Mouse (Mus musculus) small intestine, adult 2 months (tissue): ENCODE results near the gene Polr3gl. TPM values are rescaled to one million over a fixed set of nuclear protein-coding genes. Genes with fewer than 3 reads are reported as not detected.
"Not testable (repeated sequence)": the region's sequence is repeated elsewhere in the genome, so short reads cannot be mapped to it uniquely, and the experiment has no call there.

Experiments
- H3K27ac ChIP-seq: fragments of 200-500 bp; 2 replicates; pipeline ENCODE4 v1.5.1; 2012; ENCODE audit warnings: low read depth, low read length, control low read depth, inconsistent platforms; ENCODE audit not compliant: insufficient read depth
- H3K27me3 ChIP-seq: fragments of 200-500 bp; 2 replicates; pipeline ENCODE4 v1.6.1; 2012; ENCODE audit warnings: mild to moderate bottlenecking, moderate library complexity, low read length, inconsistent platforms; ENCODE audit not compliant: control insufficient read depth, insufficient read depth
- H3K36me3 ChIP-seq: fragments of 200-500 bp; 2 replicates; pipeline ENCODE4 v1.6.1; 2012; ENCODE audit warnings: mild to moderate bottlenecking, low read length, control low read depth, inconsistent platforms; ENCODE audit not compliant: control insufficient read depth, insufficient read depth
- H3K4me1 ChIP-seq: fragments of 200-500 bp; 2 replicates; pipeline ENCODE4 v1.6.1; 2012; ENCODE audit warnings: low read length, inconsistent platforms, mixed read lengths; ENCODE audit not compliant: control insufficient read depth, insufficient read depth, insufficient read length
- H3K4me3 ChIP-seq: fragments of 200-500 bp; 2 replicates; pipeline ENCODE4 v1.5.1; 2012; ENCODE audit warnings: low read depth, mild to moderate bottlenecking, control low read depth, inconsistent platforms, low read length, moderate library complexity
- CTCF ChIP-seq: fragments of 200-500 bp; IDR thresholded peaks from 2 replicates; pipeline ENCODE4 v1.5.1; 2012; ENCODE audit warnings: low read depth, mild to moderate bottlenecking, control low read depth, inconsistent platforms, low read length, moderate library complexity, mixed read lengths; ENCODE audit not compliant: insufficient replicate concordance, insufficient read length; ENCODE audit errors: extremely low read depth
- POLR2A ChIP-seq: fragments of 200-500 bp; IDR thresholded peaks from 2 replicates; pipeline ENCODE4 v1.6.1; 2012; ENCODE audit warnings: low read depth, mild to moderate bottlenecking, control low read depth, inconsistent platforms, low read length, moderate library complexity
- WGBS: fragments of 180-500 bp; shearing (Covaris S2); methylation state at CpG from one replicate; pipeline ENCODE4 v1.1.7; 2018; 5-methylcytosine and 5-hydroxymethylcytosine counted together
- polyA plus RNA-seq: library from polyadenylated mRNA; depleted of rRNA; stranded (reverse); fragments of >200 nt; gene quantifications from 2 replicates; pipeline ENCODE4 v1.2.3, GENCODE M21; 2012

Polr3gl gene
- polyA plus RNA-seq, 1 experiment, result 7.9 TPM

- Histone ChIP-seq H3K27ac (no peak overlapping the region), H3K4me3 (no peak overlapping the region), H3K36me3 (peaks cover 11% of the 10 kb centered on the region), H3K4me1 (peaks cover 4% of the 10 kb centered on the region; the same call in 1 of the 2 replicates), H3K27me3 (no peaks in the 10 kb centered on the region)
- no peak for TF ChIP-seq POLR2A
- TF ChIP-seq CTCF, result no peak
Measured at GRCm38 (mm10) chr3:96632058-96632457, 38.1 kb upstream of the Polr3gl start.

GRCm38 (mm10) chr3:96629729-96630600 lies 36.0 kb upstream of the Polr3gl start, which contains the start of gene Rbm8a:
Gene Rbm8a (plus strand): TSS chr3:96629933.
- H3K4me3 ChIP-seq, result peak within 1 kb of the TSS; percentile 87
- peaks cover 11% of the 10 kb centered on the region for H3K36me3 ChIP-seq
- under 1% methylated on average over 48 of the region's 48 CpGs for WGBS
- H3K27me3 ChIP-seq, result no peaks in the 10 kb centered on the region
- TF ChIP-seq POLR2A, result peak; percentile 80
- TF ChIP-seq CTCF, result no peak
- H3K27ac ChIP-seq, result peak within 1 kb of the TSS; percentile 76
- no peaks in the 10 kb centered on the region; the same call in 1 of the 2 replicates for H3K4me1 ChIP-seq

- no peaks in the 10 kb centered on the region for H3K4me1 ChIP-seq
- peaks cover 8% of the 10 kb centered on the region for H3K36me3 ChIP-seq
- H3K27ac ChIP-seq, result no peak overlapping the region
- WGBS, result 95% methylated on average over 4 of the region's 4 CpGs
- TF ChIP-seq POLR2A, result no peak
- no peak for TF ChIP-seq CTCF
- no peaks in the 10 kb centered on the region for H3K27me3 ChIP-seq
- no peak overlapping the region for H3K4me3 ChIP-seq
Measured at GRCm38 (mm10) chr3:96623201-96623600, 29.2 kb upstream of the Polr3gl start.

DNA sequence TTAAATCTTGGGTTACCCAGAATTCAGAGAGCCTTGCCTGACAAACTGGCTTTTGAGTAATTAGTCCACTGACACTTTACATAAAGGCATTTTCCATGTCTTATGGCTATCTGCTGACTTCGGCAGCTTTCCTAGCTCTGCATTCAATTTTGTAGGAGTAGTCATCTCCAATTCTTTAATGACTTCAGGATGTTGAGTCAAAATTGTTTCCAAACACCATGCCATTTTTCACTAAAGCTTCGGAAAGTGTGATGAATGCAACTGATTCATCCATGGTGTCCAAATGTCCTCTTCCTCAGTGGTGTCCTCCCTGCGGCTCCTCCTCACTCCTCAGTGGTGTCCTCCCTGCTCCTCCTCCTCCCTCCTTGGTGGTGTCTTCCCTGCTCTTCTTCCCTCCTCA lies 24.0 kb upstream of the Polr3gl start:
- no peak overlapping the region for H3K4me3 ChIP-seq
- H3K27me3 ChIP-seq, result no peaks in the 10 kb centered on the region
- no peak for TF ChIP-seq POLR2A
- TF ChIP-seq CTCF, result no peak
- peaks cover 9% of the 10 kb centered on the region for H3K36me3 ChIP-seq
- WGBS, result 91% methylated on average over 3 of the region's 3 CpGs
- H3K27ac ChIP-seq, result no peak overlapping the region
- no peaks in the 10 kb centered on the region for H3K4me1 ChIP-seq

DNA sequence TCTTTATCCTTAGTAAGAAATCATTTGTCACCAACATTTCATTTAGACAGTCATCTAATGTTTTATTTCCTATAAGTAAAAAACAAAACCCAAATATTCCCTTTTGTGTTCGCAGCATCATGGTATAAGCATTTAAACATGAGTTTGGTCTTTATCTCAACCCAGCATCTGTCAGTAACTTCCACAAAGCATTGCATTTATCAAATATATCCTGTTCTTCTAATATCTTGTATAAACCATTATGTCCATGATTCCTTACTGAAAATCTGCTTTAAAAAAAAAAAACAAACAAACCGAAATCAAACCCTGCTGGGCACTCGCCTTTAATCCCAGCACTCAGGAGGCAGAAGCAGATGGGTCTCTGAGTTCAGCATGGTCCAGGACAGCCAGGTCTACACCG lies 12.6 kb upstream of the Polr3gl start:
- no peaks in the 10 kb centered on the region for H3K4me1 ChIP-seq
- H3K4me3 ChIP-seq, result no peak overlapping the region
- TF ChIP-seq POLR2A, result no peak
- TF ChIP-seq CTCF, result no peak
- H3K27ac ChIP-seq, result no peak overlapping the region
- H3K27me3 ChIP-seq, result 0 out of 2 replicates have a peak, but pooled peaks cover 5% of the 10 kb centered on the region
- 86% methylated on average over 4 of the region's 4 CpGs for WGBS
- no peaks in the 10 kb centered on the region for H3K36me3 ChIP-seq

DNA sequence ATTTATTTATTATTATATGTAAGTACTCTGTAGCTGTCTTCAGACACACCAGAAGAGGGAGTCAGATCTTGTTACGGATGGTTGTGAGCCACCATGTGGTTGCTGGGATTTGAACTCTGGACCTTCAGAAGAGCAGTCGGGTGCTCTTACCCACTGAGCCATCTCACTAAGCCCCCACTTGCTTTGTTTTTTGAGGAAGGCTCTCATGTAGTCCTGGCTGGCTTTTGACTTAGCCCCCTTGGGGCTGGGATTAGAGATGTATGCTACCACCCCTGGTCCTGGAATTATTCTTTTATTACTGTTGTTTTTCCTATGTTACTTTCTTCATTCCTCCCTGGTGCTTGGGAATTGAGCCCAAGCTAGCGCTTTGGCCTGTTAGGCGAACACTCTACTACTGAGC lies 12.0 kb upstream of the Polr3gl start:
- H3K4me1 ChIP-seq, H3K4me3 ChIP-seq, H3K27ac ChIP-seq, H3K36me3 ChIP-seq, H3K27me3 ChIP-seq: not testable (repeated sequence)
- WGBS, result 86% methylated on average over 4 of the region's 4 CpGs

DNA sequence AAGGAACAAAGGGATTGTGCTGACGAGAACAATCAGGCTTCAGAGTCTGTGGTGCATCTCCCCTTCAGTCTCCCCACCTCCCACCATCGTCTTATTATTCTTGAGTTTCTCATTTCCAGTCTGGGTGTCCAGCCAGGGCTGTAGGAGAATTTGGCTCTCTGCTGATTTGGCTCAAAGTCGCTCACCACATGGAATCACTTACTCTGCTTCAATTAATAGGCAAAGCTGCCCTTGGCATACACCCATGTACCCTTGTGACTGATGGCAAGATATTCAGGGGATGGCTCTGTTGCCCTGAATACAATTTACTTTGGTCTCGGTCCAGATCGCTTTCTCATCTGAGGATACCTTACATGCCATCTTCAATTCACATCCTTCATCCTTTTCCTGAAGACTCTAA lies 9.3 kb upstream of the Polr3gl start:
- Histone ChIP-seq H3K4me1 (peaks cover 4% of the 10 kb centered on the region; the same call in 1 of the 2 replicates), H3K4me3 (no peak overlapping the region), H3K36me3 (no peaks in the 10 kb centered on the region), H3K27me3 (peaks cover 24% of the 10 kb centered on the region), H3K27ac (no peak overlapping the region)
- WGBS, result 63% methylated on average over 5 of the region's 5 CpGs
- TF ChIP-seq CTCF, result no peak
- no peak for TF ChIP-seq POLR2A

DNA sequence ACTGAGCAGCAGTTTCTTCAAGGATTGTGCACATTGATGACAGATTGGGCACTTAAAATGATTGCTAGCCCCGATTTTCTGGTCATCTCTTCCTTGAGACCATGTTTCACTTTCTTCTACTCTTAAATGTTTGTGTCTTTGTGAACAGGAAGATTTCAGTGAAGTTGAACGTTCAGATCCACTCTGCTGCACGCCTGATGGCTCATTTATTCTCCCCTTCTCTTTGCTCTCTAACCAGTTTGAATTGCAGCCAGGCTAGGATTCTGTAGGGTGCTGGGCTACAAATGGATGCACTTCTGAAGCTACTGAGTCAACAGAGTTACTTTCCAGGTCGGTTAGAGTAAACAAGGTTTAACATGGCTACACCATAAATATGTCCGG lies 8.7 kb upstream of the Polr3gl start:
- no peak for TF ChIP-seq CTCF
- TF ChIP-seq POLR2A, result no peak
- no peaks in the 10 kb centered on the region for H3K36me3 ChIP-seq
- H3K27me3 ChIP-seq, result peaks cover 30% of the 10 kb centered on the region
- H3K4me1 ChIP-seq, result peaks cover 8% of the 10 kb centered on the region; the same call in 1 of the 2 replicates
- WGBS, result 31% methylated on average over 5 of the region's 5 CpGs
- peak overlapping the region; percentile 34; the same call in 1 of the 2 replicates for H3K27ac ChIP-seq
- no peak overlapping the region for H3K4me3 ChIP-seq
